8 mouse cellular contexts compared by ENCODE assay signal in genomic region chr11:32531871-32532764, GRCm38 (mm10). TPM values are rescaled to one million over a fixed set of nuclear protein-coding genes. Genes with fewer than 3 reads are reported as not detected.
DNase-seq lines count a peak whose midpoint lies in the region; ATAC-seq and TF ChIP-seq lines count a peak whose summit lies in the region.

TSS of gene Efcab9 (minus strand) at chr11:32532081.

- H3K9ac ChIP-seq in limb, embryonic 14.5 days (ENCODE audit: low read depth, low read length, severe bottlenecking): peak within 1 kb of the TSS; percentile 71
- peak within 1 kb of the TSS; percentile 36; the same call in 1 of the 2 replicates for H3K9ac ChIP-seq in stomach, embryonic 14.5 days (replicated peaks; ENCODE audit: low read depth, low read length)

- peak within 1 kb of the TSS; percentile 100 for H3K4me2 ChIP-seq in limb, embryonic 14.5 days (replicated peaks; ENCODE audit: low read depth, low read length, severe bottlenecking)
- H3K4me2 ChIP-seq in stomach, embryonic 14.5 days (replicated peaks; ENCODE audit: low read depth, low read length): peak within 1 kb of the TSS; percentile 100

- no peak for TF ChIP-seq POLR2A in limb, embryonic 14.5 days (IDR thresholded peaks at IDR 0.05; ENCODE audit: borderline replicate concordance, extremely low read depth, insufficient read depth, insufficient read length)

- peak; percentile 1; the same call in 1 of the 2 replicates for ATAC-seq in limb, embryonic 14.5 days (ENCODE audit: low FRiP score, low read depth)
- ATAC-seq in stomach, embryonic 14.5 days (ENCODE audit: insufficient number of reproducible peaks, insufficient read depth, low FRiP score, low read depth): no peak

- peaks cover 5% of the 10 kb centered on the region; the same call in 1 of the 2 replicates for H3K36me3 ChIP-seq in limb, embryonic 14.5 days (ENCODE audit: control insufficient read depth, insufficient read depth, low read length)
- no peaks in the 10 kb centered on the region for H3K36me3 ChIP-seq in stomach, embryonic 14.5 days (ENCODE audit: control insufficient read depth, insufficient read depth, low read length)

- H3K27me3 ChIP-seq in limb, embryonic 14.5 days (ENCODE audit: control insufficient read depth, insufficient read depth, low read length): no peaks in the 10 kb centered on the region
- H3K27me3 ChIP-seq in stomach, embryonic 14.5 days (ENCODE audit: control insufficient read depth, insufficient read depth, low read length): peaks cover 3% of the 10 kb centered on the region; the same call in 1 of the 2 replicates

- intact Hi-C loops in left cerebral cortex, postnatal 25 days (cut with DNase I): loop anchor here (2.0 kb wide), 2 partner anchors 57 to 77 kb away; partner anchors contain the start of gene Ubtd2

- no peak within 1 kb of the TSS for H3K27ac ChIP-seq in limb, embryonic 14.5 days (replicated peaks; ENCODE audit: low read depth, low read length)
- H3K27ac ChIP-seq in stomach, embryonic 14.5 days (ENCODE audit: low read length): no peak within 1 kb of the TSS

- no peaks in the 10 kb centered on the region for H3K9me3 ChIP-seq in limb, embryonic 14.5 days (ENCODE audit: control insufficient read depth, low read length)
- H3K9me3 ChIP-seq in stomach, embryonic 14.5 days (ENCODE audit: control insufficient read depth, low read depth, low read length): no peaks in the 10 kb centered on the region

- peak; percentile 35 to 47 for DNase-seq in cerebellum, postnatal 25 days
- DNase-seq in cerebellum, postnatal 14 days: no peak
- DNase-seq in thymus, postnatal 4 days: peak; percentile 51
- DNase-seq in thymus, postnatal 25 days: no peak
- no peak for DNase-seq in limb, embryonic 14.5 days (ENCODE audit: low spot score)
- DNase-seq in left cerebral cortex, postnatal 25 days (ENCODE audit: low spot score in 2 of 2): no peak
- DNase-seq in frontal cortex, postnatal 36 days (ENCODE audit: low spot score in 2 of 2): no peak

- WGBS in limb, embryonic 14.5 days: 5% methylated on average over 33 of the region's 33 CpGs
- 3% methylated on average over 33 of the region's 33 CpGs for WGBS in stomach, embryonic 14.5 days

- H3K4me1 ChIP-seq in limb, embryonic 14.5 days (ENCODE audit: control insufficient read depth, insufficient read depth, low read length): 0 out of 2 replicates have a peak, but pooled peaks cover 3% of the 10 kb centered on the region
- peaks cover 14% of the 10 kb centered on the region; the same call in 1 of the 2 replicates for H3K4me1 ChIP-seq in stomach, embryonic 14.5 days (ENCODE audit: control insufficient read depth, insufficient read depth, low read length)

- peak within 1 kb of the TSS; percentile 68 for H3K4me3 ChIP-seq in limb, embryonic 14.5 days (replicated peaks; ENCODE audit: low read length)
- peak within 1 kb of the TSS; percentile 43 for H3K4me3 ChIP-seq in stomach, embryonic 14.5 days (ENCODE audit: low read depth, low read length)

RNA-seq across cellular contexts. Expression of gene Efcab9, which starts in this region (rescaled TPM):
- 0.11 TPM in 1 of 2 replicates, not detected in the other for polyA plus RNA-seq in limb, embryonic 14.5 days (2012; rRNA removed)
- polyA plus RNA-seq in limb, embryonic 14.5 days (2014; fragmentation: Nextera tagmentation; extraction: Ambion mirVana): not detected in 2 replicates
- 0.35 and 0.58 TPM in 2 replicates for polyA plus RNA-seq in stomach, embryonic 14.5 days (2014; fragmentation: Nextera tagmentation; extraction: Ambion mirVana)
- 1 to 10 TPM; 1.6 to 1.7 TPM for total RNA-seq in left cerebral cortex, postnatal 25 days (2021)

Comparison
In these comparisons a context has a peak if more than half of its experiments do, and no peak if none do; other contexts are left out.
1. DNase-seq: peak in cerebellum, postnatal 25 days (2 of 2) and thymus, postnatal 4 days (single experiment); none in cerebellum, postnatal 14 days (0 of 2), thymus, postnatal 25 days (single experiment), limb, embryonic 14.5 days (single experiment), left cerebral cortex, postnatal 25 days (0 of 2) and frontal cortex, postnatal 36 days (0 of 2).
2. Peak in ATAC-seq, H3K4me3 ChIP-seq, H3K9ac ChIP-seq and H3K4me2 ChIP-seq in limb, embryonic 14.5 days; RNA of the gene not detected or under 1 TPM.